Mouse (Mus musculus) adrenal gland, postnatal 10 days (tissue): ENCODE measurements around the gene Radil. TPM values are rescaled to one million over a fixed set of nuclear protein-coding genes. Genes with fewer than 3 reads are reported as not detected.

Experiments used
- DNase-seq: peaks from one replicate; pipeline ENCODE4 v3.0.0; 2021; ENCODE audit warnings: mixed read lengths
- long read RNA-seq, 2 experiments: library from polyadenylated mRNA; stranded (forward); transcript quantifications; one replicate each; pipeline ENCODE4 v2.0.0; 2021
- total RNA-seq, 2 experiments: library from RNA; stranded (reverse); gene quantifications; 2 replicates each; pipeline ENCODE4 v1.2.3; 2021

Gene Radil
- total RNA-seq, result 10 to 100 TPM in 1 of 2 experiments, 1 to 10 TPM in 1; 8.0 to 10.7 TPM
- long read RNA-seq, experiment 1, partial matches to known transcripts, result 5 of 6 reads
- long read RNA-seq, experiment 1, other reads (novel, unspliced or antisense), result 1 of 6 reads
- long read RNA-seq, experiment 2, partial matches to known transcripts, result 5 of 11 reads
- long read RNA-seq, experiment 2, other reads (novel, unspliced or antisense), result 2 of 11 reads

GRCm38 (mm10) chr5:142550706-142551652 is at the start of gene Radil:
Gene Radil (minus strand): TSS chr5:142551098.
- peak; percentile 98 for DNase-seq

GRCm38 (mm10) chr5:142597648-142598390 is 46.9 kb upstream of the Radil start:
- no peak for DNase-seq

DNA sequence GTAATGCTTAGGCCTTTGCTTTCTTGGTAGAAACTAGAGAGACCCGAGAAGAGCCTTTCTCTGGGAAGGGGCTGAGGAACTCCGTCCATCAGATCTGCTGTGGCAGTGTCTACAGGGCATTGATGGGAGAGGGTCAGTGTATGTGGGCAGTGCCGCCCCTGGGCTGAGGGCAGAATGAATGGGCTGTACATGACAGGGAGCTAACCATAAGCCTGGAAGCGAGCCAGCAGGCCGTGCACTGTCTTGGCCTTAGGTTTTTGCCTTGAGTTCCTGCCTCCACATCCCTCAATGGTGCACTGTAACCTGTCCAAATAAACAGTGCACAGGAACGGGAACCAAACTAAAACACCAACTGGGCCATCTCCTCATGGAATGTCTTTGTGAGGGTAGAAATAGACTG is 45.8 kb upstream of the Radil start:
- no peak for DNase-seq

DNA sequence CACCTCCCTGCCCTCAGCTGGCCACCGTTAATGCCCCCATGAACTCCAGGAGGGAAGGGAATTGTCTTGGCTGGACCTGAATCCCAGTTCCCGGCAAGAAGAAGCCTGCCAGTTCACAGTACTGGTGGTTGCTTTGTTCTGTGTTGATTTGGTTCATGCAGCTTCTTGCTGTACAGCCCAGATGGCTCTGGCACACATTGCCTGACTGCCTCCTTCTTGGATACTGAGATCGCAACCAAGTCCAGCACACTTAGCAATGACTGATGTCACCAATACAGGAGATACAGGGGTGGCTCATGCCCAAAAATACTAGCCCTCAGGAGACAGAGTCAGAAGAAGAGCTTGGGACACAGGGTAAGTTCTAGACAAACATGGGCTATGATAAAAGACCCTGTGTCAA is 44.8 kb upstream of the Radil start:
- no peak for DNase-seq

- no peak for DNase-seq
These were observed 40.2 kb upstream of the Radil start for GRCm38 (mm10) chr5:142590953-142591616.

- DNase-seq, result no peak
These were observed 32.8 kb upstream of the Radil start for GRCm38 (mm10) chr5:142583616-142584126.

DNA sequence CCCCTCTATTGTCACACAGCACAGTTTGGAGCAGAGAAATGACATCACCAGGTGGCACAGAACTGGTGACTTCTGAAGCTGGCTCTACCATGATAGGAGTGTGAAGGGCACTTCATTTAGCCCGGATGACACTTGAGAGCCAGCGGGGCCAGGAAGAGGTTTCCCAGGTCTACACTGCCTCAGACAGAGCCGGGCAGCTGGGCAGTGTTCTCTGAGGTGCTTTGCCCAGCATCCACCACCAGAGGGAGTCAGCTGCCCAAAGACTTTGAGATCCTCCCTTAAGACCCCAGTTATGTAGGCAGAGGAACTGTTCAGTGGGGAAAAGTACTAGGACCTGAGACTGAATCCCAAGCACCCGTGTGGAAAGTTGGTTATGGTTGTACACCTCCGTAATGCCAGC is 30.6 kb upstream of the Radil start:
- peak; percentile 74 for DNase-seq

DNA sequence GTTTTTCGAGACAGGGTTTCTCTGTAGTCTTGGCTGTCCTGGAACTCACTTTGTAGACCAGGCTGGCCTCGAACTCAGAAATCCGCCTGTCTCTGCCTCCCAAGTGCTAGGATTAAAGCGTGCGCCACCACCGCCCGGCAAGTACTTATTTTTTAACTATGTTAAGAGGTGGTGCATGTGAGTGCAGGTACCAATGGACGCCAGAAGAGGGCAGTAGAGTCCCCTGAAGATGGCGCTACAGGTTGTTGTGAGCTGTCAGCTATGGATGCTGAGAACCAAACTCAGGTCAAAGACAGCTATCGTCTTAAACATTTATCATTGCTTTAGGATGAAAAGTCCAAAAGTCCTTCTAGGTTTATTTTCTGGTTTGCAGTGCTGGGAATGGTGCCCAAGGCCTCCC is 27.3 kb upstream of the Radil start:
- no peak for DNase-seq

DNA sequence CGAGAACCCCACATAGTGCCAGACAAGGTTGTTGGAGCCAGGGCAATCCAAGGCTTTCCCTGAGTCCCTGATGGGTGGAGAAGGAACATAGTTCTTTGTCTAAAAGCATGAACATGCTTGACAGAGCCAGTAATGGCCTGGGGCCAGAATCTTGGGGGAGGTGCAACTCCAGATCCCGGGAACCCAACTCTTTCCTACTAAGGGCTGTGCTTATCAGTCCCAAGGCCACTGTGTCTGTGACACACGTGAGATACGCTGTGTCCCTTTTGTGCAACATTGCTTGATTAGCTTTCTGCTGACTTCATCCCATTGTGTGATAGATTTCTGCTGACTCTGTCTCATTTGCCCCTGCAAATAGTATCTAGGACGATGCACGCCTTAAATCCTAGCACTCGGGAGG is 25.9 kb upstream of the Radil start:
- peak; percentile 91 for DNase-seq

DNA sequence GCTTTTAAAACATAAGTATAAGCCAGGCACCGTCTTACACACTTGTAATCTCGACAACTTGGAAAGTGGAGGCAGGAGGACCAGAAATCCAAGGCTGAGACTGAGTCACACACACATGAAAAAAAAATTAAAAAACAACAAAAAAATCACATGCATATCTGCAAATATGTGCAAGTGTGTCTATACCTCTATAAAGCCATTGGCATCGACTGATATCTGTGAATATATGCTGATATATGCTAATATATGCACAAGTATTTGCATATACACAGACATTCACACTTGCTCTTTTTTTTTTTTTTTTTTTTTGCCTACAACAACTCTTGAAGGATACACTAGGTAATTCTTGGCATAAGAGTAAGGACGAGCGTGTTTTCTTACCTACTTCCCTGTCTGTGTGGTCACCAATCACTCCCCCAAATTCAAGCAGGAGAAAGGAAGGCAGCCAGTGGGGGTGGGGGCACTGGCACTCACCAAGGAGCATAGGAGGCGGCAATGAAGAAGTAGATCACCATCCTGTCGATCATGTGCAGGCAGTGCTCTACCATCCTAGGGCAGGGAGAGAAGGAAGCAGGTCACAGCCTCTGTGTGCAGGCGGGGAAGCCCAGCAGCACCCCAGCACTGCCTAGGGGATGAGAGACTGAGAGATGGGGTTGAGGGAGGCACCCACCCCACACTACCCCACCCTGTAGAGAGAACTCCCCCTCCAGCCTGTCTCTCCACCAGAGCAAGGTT is 23.6 kb upstream of the Radil start:
- DNase-seq, result no peak

GRCm38 (mm10) chr5:142564606-142565005 is 13.7 kb upstream of the Radil start:
- DNase-seq, result no peak

- DNase-seq, result no peak
These were observed 9.4 kb upstream of the Radil start for GRCm38 (mm10) chr5:142560261-142560660.

- peak; percentile 91 for DNase-seq
These were observed 6.6 kb upstream of the Radil start for GRCm38 (mm10) chr5:142557397-142558067.

GRCm38 (mm10) chr5:142556721-142557120 is 5.8 kb upstream of the Radil start:
- peak; percentile 64 for DNase-seq

DNA sequence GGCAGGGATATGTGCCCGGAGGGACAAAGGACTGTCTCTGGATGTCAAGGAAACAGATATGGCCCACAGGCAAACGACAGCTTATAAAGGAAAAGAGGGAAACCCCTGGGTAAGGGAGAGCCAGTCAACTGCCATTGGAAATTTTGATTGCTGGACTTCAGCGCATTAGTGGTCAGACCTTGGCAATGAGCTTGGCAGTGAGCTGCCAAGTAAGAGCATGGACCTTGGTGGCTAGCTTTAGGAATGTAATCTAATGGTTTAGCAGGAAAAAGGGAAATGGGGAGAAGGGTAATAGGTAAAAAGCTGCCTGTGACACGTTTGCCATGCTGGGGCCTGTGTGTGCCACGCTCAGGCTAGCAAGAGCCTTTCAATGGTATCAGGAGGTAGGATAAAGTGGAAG is 5.0 kb upstream of the Radil start:
- peak; percentile 66 for DNase-seq

DNA sequence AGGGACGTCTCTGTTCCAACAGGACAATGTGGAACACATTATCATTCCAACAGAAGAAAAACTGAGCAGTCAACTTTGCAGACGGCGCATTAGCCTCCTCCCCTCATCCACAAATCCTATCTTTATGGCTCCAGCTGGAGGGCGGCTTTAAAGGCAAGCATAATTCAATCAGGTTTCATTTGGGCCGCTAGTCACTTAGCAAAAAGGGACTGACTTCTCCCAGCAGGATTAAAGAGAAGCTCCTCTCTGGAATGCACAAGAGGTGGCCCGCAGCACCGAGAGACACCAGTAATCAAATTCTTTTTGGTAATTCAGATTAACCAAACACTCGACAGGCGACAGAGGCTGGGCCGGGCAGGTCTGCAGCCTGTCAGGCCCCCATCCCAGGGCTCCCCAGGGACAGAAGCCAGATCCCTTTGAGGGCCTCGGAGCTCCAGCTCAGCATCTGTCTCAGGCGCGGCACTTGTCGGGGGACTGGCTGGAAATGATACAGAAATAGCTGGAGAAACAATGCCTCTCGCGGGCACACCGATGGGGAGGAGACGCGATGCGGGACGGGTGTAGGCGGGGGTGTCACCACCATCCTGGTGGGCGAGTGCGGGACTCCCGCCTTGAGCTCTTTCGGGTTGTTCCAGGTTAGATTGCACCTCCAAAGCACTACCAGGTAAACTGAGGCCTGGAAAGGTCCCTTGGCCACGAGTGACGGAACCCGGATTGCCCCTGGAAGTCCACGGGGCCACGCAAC is 765 bp downstream of the Radil start:
- peak; percentile 47 for DNase-seq

GRCm38 (mm10) chr5:142549441-142549840 is 1.5 kb downstream of the Radil start:
- DNase-seq, result no peak

DNA sequence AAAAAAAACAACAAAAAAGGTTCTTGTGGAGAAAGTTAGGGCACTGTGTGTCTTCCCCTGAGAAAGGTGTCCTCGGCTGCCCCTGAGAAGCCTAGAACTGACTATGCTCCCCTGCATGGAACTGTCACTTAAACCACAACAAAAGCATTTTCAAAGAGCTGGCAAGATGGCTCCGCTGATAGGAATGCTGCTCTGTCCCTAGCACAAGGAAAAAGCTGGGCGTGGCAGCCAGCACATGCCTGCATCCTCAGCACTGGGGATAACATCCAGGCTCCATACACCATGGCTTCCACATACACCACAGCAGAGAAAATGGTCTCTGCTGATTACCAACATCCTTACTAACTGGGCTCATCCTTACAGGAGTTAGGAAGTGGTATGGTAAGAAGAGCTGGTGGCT is 3.8 kb downstream of the Radil start:
- no peak for DNase-seq

GRCm38 (mm10) chr5:142546344-142546743 is 4.6 kb downstream of the Radil start:
- no peak for DNase-seq
